Mouse (Mus musculus): Measurements from ENCODE around the gene Osbpl5.

GRCm38 (mm10) chr7:143800770-143801169, 44.0 kb upstream of the Osbpl5 start:
- TF ChIP-seq CTCF (IDR thresholded peaks at IDR 0.05; ENCODE audit: low read depth) (no peak), EP300 (IDR thresholded peaks at IDR 0.05; ENCODE audit: low read depth) (no peak)

Data from liver, postnatal 0 days (tissue).